13 mouse cellular contexts compared by ENCODE assay signal in the genomic region with DNA sequence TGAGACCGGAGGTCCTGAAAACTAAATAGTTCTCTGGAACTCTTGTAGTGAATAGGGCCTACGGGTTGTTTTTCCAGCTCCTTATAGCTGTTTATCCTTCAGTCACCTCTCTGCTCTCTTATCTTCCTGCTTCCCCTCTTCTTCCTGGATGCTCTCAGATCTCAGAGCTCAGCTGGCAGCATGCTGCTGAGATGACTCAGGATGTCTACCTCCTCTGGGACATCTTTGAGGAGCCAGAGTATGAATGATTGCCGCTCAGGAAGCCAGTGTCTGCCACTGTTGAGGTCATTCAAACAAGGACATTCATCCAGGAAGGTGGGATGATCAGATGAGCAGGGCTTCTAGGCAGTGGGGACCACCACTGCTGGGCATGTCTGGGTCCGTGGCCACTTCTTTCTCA.
DNase-seq lines count a peak whose midpoint lies in the region; ATAC-seq and TF ChIP-seq lines count a peak whose summit lies in the region.
"Had no signal": no experiment of that assay in that cellular context is flagged by ENCODE, and none has a peak within 500 bp of the region (broad histone marks: within the 10 kb centered on the region; RNA-seq: fewer than 3 reads in every experiment).

No protein-coding gene starts in this region.

- TF ChIP-seq POLR2A in lung, adult 2 months (IDR thresholded peaks at IDR 0.05; ENCODE audit: borderline replicate concordance, extremely low read depth, low read depth, low read length): no peak

- no peak for ATAC-seq in heart, embryonic 13.5 days (ENCODE audit: extremely low read depth, insufficient number of reproducible peaks, low FRiP score, low TSS enrichment)
- no peak for ATAC-seq in kidney, embryonic 16.5 days (ENCODE audit: low FRiP score, low TSS enrichment)
- ATAC-seq: CD4-positive, CD25-positive, alpha-beta regulatory T cell, adult 4 months had no signal

- no peak overlapping the region for H3K9ac ChIP-seq in heart, embryonic 13.5 days
- H3K9ac ChIP-seq in kidney, embryonic 16.5 days (replicated peaks; ENCODE audit: low read length): no peak overlapping the region
- H3K9ac ChIP-seq: hindbrain, embryonic 14.5 days had no signal

- no peaks in the 10 kb centered on the region for H3K36me3 ChIP-seq in heart, embryonic 13.5 days
- H3K36me3 ChIP-seq in kidney, embryonic 16.5 days (ENCODE audit: insufficient read depth, low read length): 0 out of 2 replicates have a peak, but pooled peaks cover 2% of the 10 kb centered on the region

- H3K4me3 ChIP-seq in heart, embryonic 13.5 days: no peak overlapping the region
- H3K4me3 ChIP-seq in lung, adult 2 months (replicated peaks; ENCODE audit: extremely low read depth, low read depth, low read length): no peak overlapping the region
- H3K4me3 ChIP-seq in kidney, embryonic 16.5 days (ENCODE audit: low read length): no peak overlapping the region

- TF ChIP-seq CTCF in lung, adult 2 months (IDR thresholded peaks at IDR 0.05; ENCODE audit: insufficient read depth, low read length): no peak

- DNase-seq in heart, postnatal 14 days: no peak
- DNase-seq in lung, postnatal 36 days: peak; percentile 9
- DNase-seq in lung, adult 2 months: no peak
- DNase-seq in c-Kit-positive CD71-positive TER-119-positive erythroid progenitor cells, embryonic 14.5 days (ENCODE audit: low spot score): no peak
- DNase-seq in spleen, adult 18-20 months: no peak
- DNase-seq: adrenal gland, adult 8-10 months; embryo, embryonic 11 days; right cerebral cortex, postnatal 14 days; thymus, postnatal 4 days had no signal

- peak overlapping the region; percentile 63; the same call in 1 of the 2 replicates for H3K27ac ChIP-seq in heart, embryonic 13.5 days (replicated peaks)
- H3K27ac ChIP-seq in kidney, embryonic 16.5 days (ENCODE audit: low read length): peak overlapping the region; percentile 58
- H3K27ac ChIP-seq: hindbrain, embryonic 14.5 days had no signal

- WGBS in heart, embryonic 13.5 days: 60% methylated on average over 4 of the region's 4 CpGs
- 62% methylated on average over 4 of the region's 4 CpGs for WGBS in lung, adult 2 months
- 72% methylated on average over 4 of the region's 4 CpGs for WGBS in kidney, embryonic 16.5 days

- H3K27me3 ChIP-seq in heart, embryonic 13.5 days (replicated peaks): no peaks in the 10 kb centered on the region
- no peaks in the 10 kb centered on the region for H3K27me3 ChIP-seq in kidney, embryonic 16.5 days (ENCODE audit: insufficient read depth, low read length)

- intact Hi-C loops in heart, postnatal 14 days (cut with DNase I): no loop called here

- no peak overlapping the region for H3K4me2 ChIP-seq in heart, embryonic 13.5 days
- no peak overlapping the region for H3K4me2 ChIP-seq in kidney, embryonic 16.5 days (replicated peaks; ENCODE audit: low read depth, low read length)
- H3K4me2 ChIP-seq: hindbrain, embryonic 14.5 days had no signal

- H3K9me3 ChIP-seq in heart, embryonic 13.5 days: no peaks in the 10 kb centered on the region
- H3K9me3 ChIP-seq in kidney, embryonic 16.5 days (ENCODE audit: low read length): no peaks in the 10 kb centered on the region

- peaks cover 23% of the 10 kb centered on the region for H3K4me1 ChIP-seq in heart, embryonic 13.5 days
- H3K4me1 ChIP-seq in lung, adult 2 months (ENCODE audit: control insufficient read depth, insufficient read depth, low read length): peaks cover 7% of the 10 kb centered on the region; the same call in 1 of the 2 replicates
- peaks cover 9% of the 10 kb centered on the region for H3K4me1 ChIP-seq in kidney, embryonic 16.5 days (ENCODE audit: insufficient read depth, low read length)
